Mouse (Mus musculus): ENCODE measurements around the gene Syn2. TPM values are rescaled to one million over a fixed set of nuclear protein-coding genes. Genes with fewer than 3 reads are reported as not detected.
A peak's percentile ranks its signal among the peaks of the same experiment; 100 is the strongest.

Gene Syn2
- polyA plus RNA-seq, 1 experiment from 2014 or later = 0.30 TPM

DNA sequence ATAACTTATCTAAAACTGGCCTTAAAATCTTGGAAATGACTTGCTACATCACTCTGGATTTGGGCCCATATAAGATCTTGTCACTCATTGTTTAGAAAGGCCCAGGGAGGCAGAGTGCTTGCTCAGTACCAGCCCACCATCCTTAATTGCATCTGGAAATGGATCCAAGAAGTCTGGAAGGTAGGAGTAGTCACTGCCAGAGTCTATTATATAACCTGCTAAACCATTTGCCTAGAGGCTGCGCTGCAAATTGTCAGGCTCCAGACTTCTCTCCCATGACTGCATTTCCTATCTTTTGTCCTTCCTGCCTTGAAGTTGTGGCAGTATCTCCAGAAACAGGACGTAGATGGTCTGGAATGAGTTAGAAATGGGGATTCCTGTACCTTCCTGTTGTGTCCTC is 75.5 kb downstream of the Syn2 start:
- no peaks in the 10 kb centered on the region for H3K9me3 ChIP-seq (ENCODE audit: control insufficient read depth, low read length)
- no peaks in the 10 kb centered on the region; the same call in 1 of the 2 replicates for H3K4me1 ChIP-seq (replicated peaks; ENCODE audit: control insufficient read depth, insufficient read depth, low read length)
- DNase-seq (ENCODE audit: low spot score) (no peak), ATAC-seq (replicated peaks; ENCODE audit: low FRiP score) (no peak)
- H3K27ac ChIP-seq (ENCODE audit: low read depth, low read length) = no peak overlapping the region
- WGBS = 46% methylated on average over 2 of the region's 2 CpGs
- no peaks in the 10 kb centered on the region for H3K27me3 ChIP-seq (replicated peaks; ENCODE audit: control insufficient read depth, insufficient read depth, low read length)
- H3K9ac ChIP-seq (ENCODE audit: low read depth, low read length) = no peak overlapping the region
- H3K36me3 ChIP-seq (ENCODE audit: control insufficient read depth, insufficient read depth, low read length) = no peaks in the 10 kb centered on the region
- H3K4me2 ChIP-seq = no peak overlapping the region
- H3K4me3 ChIP-seq (ENCODE audit: low read depth, low read length) = no peak overlapping the region

DNA sequence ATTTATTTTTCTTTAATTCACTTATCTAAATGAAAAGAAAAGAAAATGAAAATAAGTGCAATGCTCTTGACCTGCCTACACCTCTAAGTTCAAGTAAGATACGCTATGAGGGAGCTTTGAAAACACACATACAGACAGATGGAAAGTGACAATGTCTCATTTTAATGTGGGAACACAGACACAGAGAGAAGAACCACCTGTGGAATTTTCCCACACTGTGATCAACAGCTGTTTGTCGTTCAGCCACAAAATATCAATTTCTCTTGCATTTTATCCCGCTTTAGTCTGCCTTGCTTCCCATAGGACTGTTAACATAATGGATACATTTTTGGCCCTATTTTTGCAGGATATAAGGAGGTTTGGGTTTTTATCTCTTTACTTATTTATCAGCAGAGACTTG is 76.1 kb downstream of the Syn2 start:
- Histone ChIP-seq H3K9ac (ENCODE audit: low read depth, low read length) (no peak overlapping the region), H3K4me1 (replicated peaks; ENCODE audit: control insufficient read depth, insufficient read depth, low read length) (no peaks in the 10 kb centered on the region; the same call in 1 of the 2 replicates), H3K27ac (ENCODE audit: low read depth, low read length) (no peak overlapping the region), H3K36me3 (ENCODE audit: control insufficient read depth, insufficient read depth, low read length) (no peaks in the 10 kb centered on the region), H3K27me3 (replicated peaks; ENCODE audit: control insufficient read depth, insufficient read depth, low read length) (no peaks in the 10 kb centered on the region), H3K4me3 (ENCODE audit: low read depth, low read length) (no peak overlapping the region), H3K9me3 (ENCODE audit: control insufficient read depth, low read length) (no peaks in the 10 kb centered on the region), H3K4me2 (no peak overlapping the region)
- WGBS = 85% methylated on average over 3 of the region's 3 CpGs
- ATAC-seq (replicated peaks; ENCODE audit: low FRiP score) (no peak), DNase-seq (ENCODE audit: low spot score) (no peak)

DNA sequence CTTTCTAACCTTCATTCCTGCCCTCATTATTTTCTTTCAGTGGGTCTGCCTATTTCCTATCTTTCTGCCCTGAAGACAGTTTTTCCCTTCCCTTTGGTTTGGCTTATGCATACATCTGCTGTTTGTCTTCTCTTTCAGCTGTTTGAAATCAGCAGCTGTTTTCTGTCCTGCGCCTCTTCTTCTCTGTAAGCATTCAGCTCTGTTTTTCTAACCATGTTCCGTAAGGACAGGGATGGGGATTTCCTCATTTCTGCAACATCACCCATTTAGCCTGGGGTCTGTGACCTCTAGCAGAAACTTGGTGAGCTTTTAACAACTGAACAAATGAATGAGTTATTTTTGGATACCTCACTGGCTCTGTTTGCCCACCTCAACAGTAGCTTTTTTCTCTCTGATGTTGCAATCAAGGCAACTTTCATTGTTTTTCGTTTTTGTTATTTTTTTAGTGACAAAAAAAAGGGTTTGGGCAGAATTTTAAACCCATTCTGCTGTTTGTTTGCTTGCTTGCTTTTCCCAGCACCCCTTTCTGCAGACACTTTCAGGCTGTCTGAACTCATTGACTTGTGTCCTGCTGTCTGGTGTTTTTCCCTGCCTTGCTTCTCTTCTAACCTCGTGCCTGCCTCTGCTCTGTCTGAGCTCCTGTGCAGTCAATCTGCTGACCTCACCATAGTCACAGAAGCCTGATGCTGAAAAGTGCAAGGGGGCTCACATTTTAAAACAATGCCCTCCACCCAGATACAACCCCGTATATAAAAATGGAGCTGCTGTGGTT is 77.6 kb downstream of the Syn2 start:
- Histone ChIP-seq H3K27ac (ENCODE audit: low read depth, low read length) (no peak overlapping the region), H3K9me3 (ENCODE audit: control insufficient read depth, low read length) (no peaks in the 10 kb centered on the region), H3K27me3 (replicated peaks; ENCODE audit: control insufficient read depth, insufficient read depth, low read length) (no peaks in the 10 kb centered on the region), H3K4me3 (ENCODE audit: low read depth, low read length) (no peak overlapping the region), H3K36me3 (ENCODE audit: control insufficient read depth, insufficient read depth, low read length) (no peaks in the 10 kb centered on the region), H3K4me1 (replicated peaks; ENCODE audit: control insufficient read depth, insufficient read depth, low read length) (no peaks in the 10 kb centered on the region; the same call in 1 of the 2 replicates), H3K4me2 (no peak overlapping the region), H3K9ac (ENCODE audit: low read depth, low read length) (no peak overlapping the region)
- ATAC-seq (replicated peaks; ENCODE audit: low FRiP score) (no peak), DNase-seq (ENCODE audit: low spot score) (no peak)
- 57% methylated on average over 5 of the region's 5 CpGs for WGBS

DNA sequence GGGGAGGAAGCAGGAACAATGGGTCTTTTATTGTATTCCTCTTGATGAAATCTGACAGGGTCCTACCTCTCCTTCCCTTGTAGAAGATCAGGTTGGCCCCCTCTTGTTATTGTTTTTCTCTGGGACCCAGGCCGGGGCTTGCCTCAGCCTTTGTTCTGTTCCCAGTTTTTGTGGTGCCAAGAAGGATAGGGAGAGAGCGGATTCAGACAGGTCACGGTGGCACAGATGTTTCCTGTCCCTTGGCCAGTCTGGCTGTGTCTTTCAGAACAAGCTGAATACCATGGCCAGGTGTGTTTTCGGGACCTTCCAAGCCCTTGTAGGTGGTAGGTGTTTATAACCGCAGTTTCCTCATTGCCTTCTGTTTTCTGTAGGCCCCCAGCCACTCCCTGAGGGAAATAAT is 78.4 kb downstream of the Syn2 start:
- no peak overlapping the region for H3K27ac ChIP-seq (ENCODE audit: low read depth, low read length)
- H3K9ac ChIP-seq (ENCODE audit: low read depth, low read length) = no peak overlapping the region
- WGBS = 63% methylated on average over 5 of the region's 5 CpGs
- no peaks in the 10 kb centered on the region; the same call in 1 of the 2 replicates for H3K4me1 ChIP-seq (replicated peaks; ENCODE audit: control insufficient read depth, insufficient read depth, low read length)
- no peak overlapping the region for H3K4me2 ChIP-seq
- no peaks in the 10 kb centered on the region for H3K9me3 ChIP-seq (ENCODE audit: control insufficient read depth, low read length)
- no peaks in the 10 kb centered on the region for H3K27me3 ChIP-seq (replicated peaks; ENCODE audit: control insufficient read depth, insufficient read depth, low read length)
- DNase-seq (ENCODE audit: low spot score) (no peak), ATAC-seq (replicated peaks; ENCODE audit: low FRiP score) (no peak)
- H3K4me3 ChIP-seq (ENCODE audit: low read depth, low read length) = no peak overlapping the region
- H3K36me3 ChIP-seq (ENCODE audit: control insufficient read depth, insufficient read depth, low read length) = no peaks in the 10 kb centered on the region

DNA sequence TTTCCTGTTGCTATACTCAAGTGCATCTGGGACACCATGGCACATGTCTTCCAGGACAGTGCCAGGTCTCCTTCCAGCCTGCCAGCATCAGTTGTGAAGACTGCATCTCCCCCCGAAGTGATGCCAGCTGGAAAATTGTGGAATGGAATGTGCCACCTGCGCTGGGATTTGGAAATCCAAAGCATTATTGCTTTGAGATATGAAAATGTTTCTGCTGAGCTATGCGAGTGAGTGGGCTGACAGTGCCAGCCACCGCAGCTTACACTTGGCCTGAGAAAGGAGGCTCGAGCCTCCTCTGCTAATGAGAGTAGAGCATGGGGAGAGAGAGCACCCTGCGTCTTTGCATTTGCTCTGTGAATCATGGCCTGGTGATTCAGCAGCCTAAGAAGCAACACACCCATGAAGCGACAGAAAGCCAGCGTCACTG is 86.5 kb downstream of the Syn2 start:
- H3K36me3 ChIP-seq (ENCODE audit: control insufficient read depth, insufficient read depth, low read length) = no peaks in the 10 kb centered on the region
- ATAC-seq (replicated peaks; ENCODE audit: low FRiP score) (no peak), DNase-seq (ENCODE audit: low spot score) (no peak)
- H3K9ac ChIP-seq (ENCODE audit: low read depth, low read length) = no peak overlapping the region
- no peak overlapping the region for H3K4me3 ChIP-seq (ENCODE audit: low read depth, low read length)
- no peak overlapping the region for H3K27ac ChIP-seq (ENCODE audit: low read depth, low read length)
- H3K9me3 ChIP-seq (ENCODE audit: control insufficient read depth, low read length) = no peaks in the 10 kb centered on the region
- H3K4me1 ChIP-seq (replicated peaks; ENCODE audit: control insufficient read depth, insufficient read depth, low read length) = no peaks in the 10 kb centered on the region
- no peaks in the 10 kb centered on the region for H3K27me3 ChIP-seq (replicated peaks; ENCODE audit: control insufficient read depth, insufficient read depth, low read length)
- WGBS = 75% methylated on average over 8 of the region's 8 CpGs
- H3K4me2 ChIP-seq = no peak overlapping the region

DNA sequence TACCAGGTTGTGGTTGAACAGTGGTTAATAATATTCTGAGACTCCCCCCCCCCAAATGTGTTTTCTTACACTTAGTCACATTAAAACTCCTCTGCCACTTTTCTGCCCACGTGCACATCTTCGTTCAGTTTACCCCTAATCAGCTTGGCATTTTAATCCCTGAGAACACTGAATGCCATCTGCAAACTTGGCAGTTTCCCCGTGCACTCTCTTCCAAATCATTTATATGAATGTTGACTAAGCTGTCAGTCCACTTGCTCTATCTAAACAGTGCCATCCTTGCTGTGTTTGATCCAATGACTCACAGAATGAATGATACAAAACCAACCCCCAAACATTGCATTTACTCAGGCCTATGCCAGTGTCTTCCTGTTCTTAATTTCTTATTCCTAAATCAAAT is 90.8 kb downstream of the Syn2 start:
- Histone ChIP-seq H3K4me1 (replicated peaks; ENCODE audit: control insufficient read depth, insufficient read depth, low read length) (no peaks in the 10 kb centered on the region), H3K4me3 (ENCODE audit: low read depth, low read length) (no peak overlapping the region), H3K9ac (ENCODE audit: low read depth, low read length) (no peak overlapping the region), H3K27ac (ENCODE audit: low read depth, low read length) (no peak overlapping the region), H3K36me3 (ENCODE audit: control insufficient read depth, insufficient read depth, low read length) (no peaks in the 10 kb centered on the region), H3K9me3 (ENCODE audit: control insufficient read depth, low read length) (no peaks in the 10 kb centered on the region), H3K27me3 (replicated peaks; ENCODE audit: control insufficient read depth, insufficient read depth, low read length) (no peaks in the 10 kb centered on the region), H3K4me2 (no peak overlapping the region)
- DNase-seq (ENCODE audit: low spot score) (no peak), ATAC-seq (replicated peaks; ENCODE audit: low FRiP score) (no peak)
- WGBS = 68% methylated on average over 3 of the region's 3 CpGs

DNA sequence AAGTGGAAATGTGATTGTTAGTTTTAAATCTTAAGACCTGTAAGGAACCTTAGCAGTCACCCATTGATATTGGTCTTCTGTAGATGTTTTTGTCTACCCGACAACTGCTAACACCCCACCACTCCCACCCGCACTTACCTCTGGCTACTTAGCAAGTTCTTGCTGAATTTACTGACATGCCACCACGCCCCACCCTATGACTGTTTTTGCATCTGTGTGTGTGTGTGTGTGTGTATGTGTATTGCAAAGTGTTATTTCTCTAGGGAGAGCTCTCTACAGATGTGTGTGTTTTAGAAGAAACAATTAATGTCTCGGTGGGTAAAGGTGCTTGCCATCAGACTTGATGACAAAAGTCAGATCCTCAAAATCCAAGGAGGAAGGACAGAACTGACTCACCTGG is 92.3 kb downstream of the Syn2 start, which contains the start of gene Gm17482:
Gene Gm17482 (plus strand): TSS at position 301 of the 400 bp plus-strand sequence.
- no peak within 1 kb of the TSS for H3K9ac ChIP-seq (ENCODE audit: low read depth, low read length)
- H3K4me1 ChIP-seq (replicated peaks; ENCODE audit: control insufficient read depth, insufficient read depth, low read length) = no peaks in the 10 kb centered on the region
- H3K36me3 ChIP-seq (ENCODE audit: control insufficient read depth, insufficient read depth, low read length) = no peaks in the 10 kb centered on the region
- H3K4me3 ChIP-seq (ENCODE audit: low read depth, low read length) = no peak within 1 kb of the TSS
- H3K9me3 ChIP-seq (ENCODE audit: control insufficient read depth, low read length) = no peaks in the 10 kb centered on the region
- H3K27me3 ChIP-seq (replicated peaks; ENCODE audit: control insufficient read depth, insufficient read depth, low read length) = no peaks in the 10 kb centered on the region
- no peak within 1 kb of the TSS for H3K4me2 ChIP-seq
- ATAC-seq (replicated peaks; ENCODE audit: low FRiP score) (no peak), DNase-seq (ENCODE audit: low spot score) (no peak)
- no peak within 1 kb of the TSS for H3K27ac ChIP-seq (ENCODE audit: low read depth, low read length)
- 73% methylated on average over 4 of the region's 4 CpGs for WGBS

DNA sequence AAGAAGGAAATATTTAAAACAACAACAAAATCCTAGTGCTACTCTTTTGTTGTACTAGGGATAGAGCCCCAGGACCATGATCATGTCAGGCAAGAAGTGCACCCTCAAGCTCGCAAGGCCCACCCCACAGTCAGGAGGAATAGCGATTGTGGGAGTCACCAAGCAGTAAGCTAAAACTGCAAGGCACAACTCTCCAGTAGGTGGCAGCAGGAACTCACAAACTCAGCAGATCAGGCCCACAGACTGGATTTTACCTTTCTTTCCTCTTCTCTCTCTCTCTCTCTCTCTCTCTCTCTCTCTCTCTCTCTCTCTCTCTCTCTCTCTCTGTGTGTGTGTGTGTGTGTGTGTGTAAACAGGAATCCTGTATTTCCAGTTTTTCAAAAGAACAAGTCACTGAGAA is 92.8 kb downstream of the Syn2 start:
- Histone ChIP-seq H3K9me3 (ENCODE audit: control insufficient read depth, low read length) (no peaks in the 10 kb centered on the region), H3K9ac (ENCODE audit: low read depth, low read length) (no peak overlapping the region), H3K4me3 (ENCODE audit: low read depth, low read length) (no peak overlapping the region), H3K4me2 (no peak overlapping the region), H3K27ac (ENCODE audit: low read depth, low read length) (no peak overlapping the region), H3K4me1 (replicated peaks; ENCODE audit: control insufficient read depth, insufficient read depth, low read length) (no peaks in the 10 kb centered on the region), H3K36me3 (ENCODE audit: control insufficient read depth, insufficient read depth, low read length) (no peaks in the 10 kb centered on the region), H3K27me3 (replicated peaks; ENCODE audit: control insufficient read depth, insufficient read depth, low read length) (no peaks in the 10 kb centered on the region)
- ATAC-seq (replicated peaks; ENCODE audit: low FRiP score) = no peak
- DNase-seq (ENCODE audit: low spot score) = peak; percentile 49
- 10% methylated on average over 2 of the region's 2 CpGs for WGBS

DNA sequence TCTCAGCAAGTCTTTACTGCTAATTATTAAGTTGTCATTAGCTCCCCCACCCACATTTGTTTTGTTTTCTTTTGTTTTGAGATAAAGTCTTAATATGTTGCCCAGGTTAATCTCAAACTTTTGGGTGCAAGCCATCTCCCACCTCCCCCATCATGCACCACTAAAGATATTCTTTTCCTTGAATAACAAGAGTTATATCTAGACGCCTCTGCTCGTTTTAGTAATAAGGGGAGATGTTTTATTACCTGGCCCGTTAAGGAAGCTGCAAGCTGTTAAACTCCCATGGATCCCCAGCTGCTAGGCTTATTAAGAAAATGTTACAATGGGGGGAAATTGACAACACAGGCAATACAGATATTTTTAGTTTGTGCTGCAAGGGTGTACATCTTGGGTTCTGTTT is 95.9 kb downstream of the Syn2 start:
- H3K36me3 ChIP-seq (ENCODE audit: control insufficient read depth, insufficient read depth, low read length) = no peaks in the 10 kb centered on the region
- H3K4me1 ChIP-seq (replicated peaks; ENCODE audit: control insufficient read depth, insufficient read depth, low read length) = no peaks in the 10 kb centered on the region
- H3K4me2 ChIP-seq = no peak overlapping the region
- H3K4me3 ChIP-seq (ENCODE audit: low read depth, low read length) = no peak overlapping the region
- ATAC-seq (replicated peaks; ENCODE audit: low FRiP score) (no peak), DNase-seq (ENCODE audit: low spot score) (no peak)
- H3K27ac ChIP-seq (ENCODE audit: low read depth, low read length) = no peak overlapping the region
- no peak overlapping the region for H3K9ac ChIP-seq (ENCODE audit: low read depth, low read length)
- H3K27me3 ChIP-seq (replicated peaks; ENCODE audit: control insufficient read depth, insufficient read depth, low read length) = no peaks in the 10 kb centered on the region; the same call in 1 of the 2 replicates
- H3K9me3 ChIP-seq (ENCODE audit: control insufficient read depth, low read length) = no peaks in the 10 kb centered on the region
- 79% methylated on average over 3 of the region's 3 CpGs for WGBS
